Mouse (Mus musculus): ENCODE data around the gene Tsen54.

DNA sequence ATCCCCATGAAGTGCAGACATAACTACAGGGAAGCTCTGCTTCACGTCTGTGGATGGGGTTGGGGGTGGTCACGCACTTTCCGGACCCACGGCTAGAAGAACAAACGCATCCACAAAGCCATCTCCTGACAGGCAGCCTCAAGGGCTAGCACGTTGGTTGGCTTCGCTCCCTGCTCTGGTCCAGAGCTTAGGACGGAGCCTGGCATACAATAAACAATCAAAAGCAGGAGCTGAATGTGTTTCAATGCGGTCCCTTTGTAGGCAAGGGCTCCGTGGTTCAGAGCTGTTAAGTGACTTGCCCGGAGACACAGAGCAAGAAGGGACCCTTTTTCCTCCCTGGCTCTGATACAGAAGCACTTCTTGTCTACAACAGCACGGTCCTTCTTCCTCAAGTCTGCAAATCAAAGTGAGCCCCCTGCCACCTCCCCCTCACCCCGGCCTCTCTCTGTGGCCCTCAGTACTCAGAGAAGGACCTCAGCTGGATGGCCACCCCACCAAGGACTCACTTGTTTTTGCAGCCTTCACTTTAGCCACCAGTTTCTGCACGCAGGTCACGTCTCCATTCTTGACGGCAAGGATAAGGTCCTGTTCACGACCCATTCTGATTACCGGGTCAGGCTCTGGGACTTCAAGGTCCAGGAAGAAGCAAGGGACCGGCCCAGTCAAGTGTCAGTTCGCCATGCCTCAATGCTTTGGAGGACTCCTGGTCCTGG lies 3.0 kb upstream of the Tsen54 start:
- no peak for TF ChIP-seq E2F4 (IDR thresholded peaks at IDR 0.05; ENCODE audit: insufficient read depth)
- no peak for TF ChIP-seq POLR2A (IDR thresholded peaks at IDR 0.05; ENCODE audit: insufficient read length, low read depth)
- no peak for TF ChIP-seq REST (IDR thresholded peaks at IDR 0.05; ENCODE audit: insufficient read depth, insufficient read length)
- TF ChIP-seq MAX (IDR thresholded peaks at IDR 0.05; ENCODE audit: low read depth), result no peak
- TF ChIP-seq MYOD1 (IDR thresholded peaks at IDR 0.05; ENCODE audit: control insufficient read depth in 1 of 3, insufficient read length in 2 of 3, low read depth in 2 of 3), result no peak
- TF ChIP-seq CEBPB (IDR thresholded peaks at IDR 0.05; ENCODE audit: insufficient read depth, poor library complexity, severe bottlenecking), result no peak
- no peak for TF ChIP-seq TCF12 (IDR thresholded peaks at IDR 0.05; ENCODE audit: insufficient read depth, poor library complexity, severe bottlenecking)
- TF ChIP-seq USF1 (IDR thresholded peaks at IDR 0.05; ENCODE audit: low read depth), result no peak

All from myocyte (in vitro differentiated cells).